9 mouse cellular contexts compared by ENCODE assay signal in genomic region chr12:51708941-51709686, GRCm38 (mm10). TPM values are rescaled to one million over a fixed set of nuclear protein-coding genes. Genes with fewer than 3 reads are reported as not detected.
DNase-seq lines count a peak whose midpoint lies in the region; ATAC-seq and TF ChIP-seq lines count a peak whose summit lies in the region.
"Had no signal": no experiment of that assay in that cellular context is flagged by ENCODE, and none has a peak within 500 bp of the region (broad histone marks: within the 10 kb centered on the region; RNA-seq: fewer than 3 reads in every experiment).

No protein-coding gene starts in this region.

- intact Hi-C loops in heart, postnatal 14 days (cut with DNase I), result no loop called here

- no peak for TF ChIP-seq CTCF in forebrain, postnatal 0 days (IDR thresholded peaks at IDR 0.05; ENCODE audit: low read depth)
- TF ChIP-seq CTCF in Patski (IDR thresholded peaks at IDR 0.05), result no peak

- WGBS in forebrain, embryonic 10.5 days, result 66% methylated on average over 14 of the region's 14 CpGs
- WGBS in forebrain, postnatal 0 days, result 63% methylated on average over 14 of the region's 14 CpGs
- WGBS in limb, embryonic 15.5 days, result 72% methylated on average over 14 of the region's 14 CpGs

- no peak overlapping the region for H3K9ac ChIP-seq in forebrain, postnatal 0 days
- no peak overlapping the region for H3K9ac ChIP-seq in limb, embryonic 15.5 days
- H3K9ac ChIP-seq: neural tube, embryonic 12.5 days had no signal

- no peaks in the 10 kb centered on the region for H3K9me3 ChIP-seq in forebrain, embryonic 10.5 days
- H3K9me3 ChIP-seq in forebrain, postnatal 0 days (ENCODE audit: low read length), result no peaks in the 10 kb centered on the region
- H3K9me3 ChIP-seq in limb, embryonic 15.5 days, result no peaks in the 10 kb centered on the region
- H3K9me3 ChIP-seq: neural tube, embryonic 12.5 days had no signal

- DNase-seq in forebrain, embryonic 10.5 days (ENCODE audit: extremely low spot score, low spot score), result no peak
- no peak for DNase-seq in forebrain, postnatal 0 days
- peak; percentile 59 for DNase-seq in Patski (ENCODE audit: low read depth, low spot score)
- DNase-seq in heart, postnatal 14 days, result peak; percentile 50 to 55
- DNase-seq in spleen, postnatal 14 days (ENCODE audit: low spot score in 2 of 2), result no peak
- DNase-seq in B cell, adult 2 months, result no peak
- no peak for DNase-seq in retina, embryonic 14.5 days (ENCODE audit: low spot score)

- no peaks in the 10 kb centered on the region for H3K36me3 ChIP-seq in forebrain, embryonic 10.5 days (replicated peaks)
- peaks cover 3% of the 10 kb centered on the region; the same call in 1 of the 2 replicates for H3K36me3 ChIP-seq in forebrain, postnatal 0 days (ENCODE audit: insufficient read depth)
- peaks cover 2% of the 10 kb centered on the region; the same call in 1 of the 2 replicates for H3K36me3 ChIP-seq in limb, embryonic 15.5 days
- H3K36me3 ChIP-seq: neural tube, embryonic 12.5 days had no signal

- POLR2A ChIA-PET in Patski (lab: Charles Lee), result interaction anchor here (1.5 kb wide), 1 partner anchor 29 kb away, joined by 3 read pairs; no protein-coding TSS in a partner anchor

- H3K4me2 ChIP-seq in forebrain, postnatal 0 days (ENCODE audit: low read depth), result no peak overlapping the region
- no peak overlapping the region for H3K4me2 ChIP-seq in limb, embryonic 15.5 days
- H3K4me2 ChIP-seq: neural tube, embryonic 12.5 days had no signal

- peaks cover 11% of the 10 kb centered on the region for H3K4me1 ChIP-seq in forebrain, embryonic 10.5 days
- H3K4me1 ChIP-seq in forebrain, postnatal 0 days (ENCODE audit: insufficient read depth), result no peaks in the 10 kb centered on the region
- H3K4me1 ChIP-seq in limb, embryonic 15.5 days, result no peaks in the 10 kb centered on the region
- H3K4me1 ChIP-seq: neural tube, embryonic 12.5 days had no signal

- ATAC-seq in forebrain, postnatal 0 days, result no peak
- peak; percentile 54 for ATAC-seq in Patski
- no peak for ATAC-seq in limb, embryonic 15.5 days (ENCODE audit: insufficient number of reproducible peaks, low FRiP score, low TSS enrichment, low read depth)

- H3K27me3 ChIP-seq in forebrain, embryonic 10.5 days (ENCODE audit: poor library complexity, severe bottlenecking), result no peaks in the 10 kb centered on the region
- H3K27me3 ChIP-seq in forebrain, postnatal 0 days (ENCODE audit: insufficient read depth, low read length), result no peaks in the 10 kb centered on the region
- no peaks in the 10 kb centered on the region for H3K27me3 ChIP-seq in Patski
- no peaks in the 10 kb centered on the region for H3K27me3 ChIP-seq in limb, embryonic 15.5 days
- H3K27me3 ChIP-seq: neural tube, embryonic 12.5 days had no signal

- in situ Hi-C loops in Patski (cut with MboI; ENCODE audit: low pct_unique_long_range_greater_than_20kb), result no loop called here

- H3K27ac ChIP-seq in forebrain, embryonic 10.5 days, result 0 out of 2 replicates have a peak overlapping the region, but pooled peaks have one; percentile 4
- H3K27ac ChIP-seq in forebrain, postnatal 0 days (ENCODE audit: low read depth, low read length), result no peak overlapping the region
- H3K27ac ChIP-seq in limb, embryonic 15.5 days, result 0 out of 2 replicates have a peak overlapping the region, but pooled peaks have one; percentile 33
- H3K27ac ChIP-seq: neural tube, embryonic 12.5 days had no signal

- H3K4me3 ChIP-seq in forebrain, embryonic 10.5 days, result no peak overlapping the region
- H3K4me3 ChIP-seq in forebrain, postnatal 0 days (ENCODE audit: low read depth, low read length), result no peak overlapping the region
- no peak overlapping the region for H3K4me3 ChIP-seq in limb, embryonic 15.5 days
- H3K4me3 ChIP-seq: neural tube, embryonic 12.5 days had no signal

- CTCF ChIA-PET in Patski (lab: Charles Lee), result interaction anchor here (1.2 kb wide), 1 partner anchor 9 kb away, joined by 3 read pairs; no protein-coding TSS in a partner anchor

RNA-seq across cellular contexts. Expression of gene Strn3, which starts 17.4 kb away (rescaled TPM):
- polyA plus RNA-seq in forebrain, embryonic 10.5 days (2016; fragmentation: Nextera tagmentation; extraction: Ambion mirVana), result 40.8 and 41.0 TPM in 2 replicates
- total RNA-seq in forebrain, postnatal 0 days (2014; rRNA removed), result 85.3 and 92.8 TPM in 2 replicates
- polyA plus RNA-seq in forebrain, postnatal 0 days (2015; fragmentation: Nextera tagmentation; extraction: Ambion mirVana), result 25.6 and 30.8 TPM in 2 replicates
- polyA plus RNA-seq in Patski (2021), result 67.9 TPM
- 10 to 100 TPM; 87.4 to 93.9 TPM for total RNA-seq in heart, postnatal 14 days (2021)
- polyA plus RNA-seq in limb, embryonic 15.5 days (2015; fragmentation: Nextera tagmentation; extraction: Ambion mirVana), result 35.5 and 47.1 TPM in 2 replicates

RNA-seq across cellular contexts. Expression of gene Ap4s1, which starts 18.3 kb away (rescaled TPM):
- polyA plus RNA-seq in forebrain, embryonic 10.5 days (2016; fragmentation: Nextera tagmentation; extraction: Ambion mirVana), result 40.3 and 41.7 TPM in 2 replicates
- 41.6 and 57.0 TPM in 2 replicates for total RNA-seq in forebrain, postnatal 0 days (2014; rRNA removed)
- polyA plus RNA-seq in forebrain, postnatal 0 days (2015; fragmentation: Nextera tagmentation; extraction: Ambion mirVana), result 60.2 and 65.6 TPM in 2 replicates
- polyA plus RNA-seq in Patski (2021), result 11.8 TPM
- total RNA-seq in heart, postnatal 14 days (2021), result 10 to 100 TPM; 43.4 to 43.8 TPM
- polyA plus RNA-seq in limb, embryonic 15.5 days (2015; fragmentation: Nextera tagmentation; extraction: Ambion mirVana), result 28.9 and 29.3 TPM in 2 replicates

Comparison
In these comparisons a context has a peak if more than half of its experiments do, and no peak if none do; other contexts are left out.
1. DNase-seq: peak in Patski (single experiment) and heart, postnatal 14 days (2 of 2); none in forebrain, embryonic 10.5 days (single experiment), forebrain, postnatal 0 days (single experiment), spleen, postnatal 14 days (0 of 2), B cell, adult 2 months (0 of 2) and retina, embryonic 14.5 days (single experiment).